In the genomic region with DNA sequence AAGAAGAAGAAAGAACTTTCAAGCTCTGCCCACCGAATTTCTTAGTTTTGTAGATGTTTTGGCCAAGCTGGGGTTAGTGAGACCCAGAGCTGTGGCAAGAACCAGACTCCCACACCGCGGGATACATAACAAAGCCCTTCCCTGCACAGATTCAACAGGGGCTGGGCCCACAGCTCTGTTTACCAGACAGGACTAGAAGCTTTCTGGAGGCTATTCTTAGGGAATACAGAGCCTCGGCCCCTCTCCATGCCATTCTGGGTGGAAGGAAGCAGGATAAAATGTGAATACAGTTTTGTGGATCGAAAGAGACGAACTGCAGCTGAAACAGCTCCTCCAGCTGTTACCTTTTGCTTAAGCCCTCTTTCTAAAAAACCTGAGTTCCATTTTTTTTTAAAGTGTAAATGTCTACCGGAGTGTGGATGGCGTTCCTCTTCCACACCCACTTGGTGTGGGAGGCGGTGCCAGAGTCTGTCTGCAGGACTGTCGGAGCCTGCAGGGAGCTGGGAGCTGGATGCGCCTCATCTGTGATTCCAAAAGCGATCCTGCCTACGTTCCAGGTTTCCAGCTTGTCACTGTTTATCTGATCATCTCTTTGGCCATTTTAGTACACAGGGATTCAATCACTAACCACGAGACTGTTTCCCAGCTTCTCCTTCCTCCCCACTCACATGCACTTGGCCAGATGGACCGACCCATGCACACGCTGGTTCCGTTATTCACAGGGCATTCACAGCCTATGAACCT, we compare ENCODE assay signal across 8 mouse cellular contexts. TPM values are rescaled to one million over a fixed set of nuclear protein-coding genes. Genes with fewer than 3 reads are reported as not detected.
DNase-seq lines count a peak whose midpoint lies in the region; ATAC-seq lines count a peak whose summit lies in the region.

No protein-coding gene starts in this region.

- peak overlapping the region; percentile 80 for H3K9ac ChIP-seq in hindbrain, embryonic 16.5 days (ENCODE audit: low read depth, low read length)
- no peak overlapping the region for H3K9ac ChIP-seq in liver, embryonic 12.5 days

- peak; percentile 25 to 31 for DNase-seq in cerebellum, postnatal 14 days
- DNase-seq in cerebellum, adult 9-10 months = no peak
- peak; percentile 32 for DNase-seq in retina, embryonic 14.5 days (ENCODE audit: low spot score)
- DNase-seq in retina, postnatal 1 day = no peak
- peak; percentile 37 for DNase-seq in right cerebral cortex, postnatal 4 days
- DNase-seq in thymus, postnatal 36 days = no peak

- H3K27me3 ChIP-seq in hindbrain, embryonic 16.5 days (replicated peaks; ENCODE audit: control insufficient read depth, insufficient read depth, low read length) = no peaks in the 10 kb centered on the region; the same call in 1 of the 2 replicates
- peaks cover 71% of the 10 kb centered on the region for H3K27me3 ChIP-seq in liver, embryonic 12.5 days (replicated peaks)

- peak overlapping the region; percentile 75 for H3K4me3 ChIP-seq in hindbrain, embryonic 16.5 days (ENCODE audit: low read length)
- H3K4me3 ChIP-seq in liver, embryonic 12.5 days = peak overlapping the region; percentile 47

- peaks cover 10% of the 10 kb centered on the region; the same call in 1 of the 2 replicates for H3K4me1 ChIP-seq in hindbrain, embryonic 16.5 days (ENCODE audit: control insufficient read depth, insufficient read depth, low read depth, low read length)
- peaks cover 20% of the 10 kb centered on the region for H3K4me1 ChIP-seq in liver, embryonic 12.5 days

- 11% methylated on average over 17 of the region's 17 CpGs for WGBS in hindbrain, embryonic 16.5 days
- 26% methylated on average over 17 of the region's 17 CpGs for WGBS in liver, embryonic 12.5 days (ENCODE audit: insufficient replicate concordance)

- H3K9me3 ChIP-seq in hindbrain, embryonic 16.5 days (ENCODE audit: control insufficient read depth, low read length) = no peaks in the 10 kb centered on the region
- no peaks in the 10 kb centered on the region for H3K9me3 ChIP-seq in liver, embryonic 12.5 days (replicated peaks)

- H3K4me2 ChIP-seq in hindbrain, embryonic 16.5 days (ENCODE audit: low read length) = peak overlapping the region; percentile 99
- peak overlapping the region; percentile 74 for H3K4me2 ChIP-seq in liver, embryonic 12.5 days

- ATAC-seq in hindbrain, embryonic 16.5 days = peak; percentile 57; the same call in 1 of the 2 replicates
- ATAC-seq in liver, embryonic 12.5 days = no peak

- H3K36me3 ChIP-seq in hindbrain, embryonic 16.5 days (ENCODE audit: control insufficient read depth, insufficient read depth, low read length) = no peaks in the 10 kb centered on the region
- H3K36me3 ChIP-seq in liver, embryonic 12.5 days = no peaks in the 10 kb centered on the region

- H3K27ac ChIP-seq in hindbrain, embryonic 16.5 days (ENCODE audit: low read depth, low read length) = peak overlapping the region; percentile 84
- no peak overlapping the region for H3K27ac ChIP-seq in liver, embryonic 12.5 days

RNA-seq across cellular contexts. Expression of gene Creg2, which starts 1.4 kb away (rescaled TPM):
- polyA plus RNA-seq in hindbrain, embryonic 16.5 days (2015; fragmentation: Nextera tagmentation; extraction: Ambion mirVana) = 9.4 and 12.5 TPM in 2 replicates
- not detected in 2 replicates for polyA plus RNA-seq in liver, embryonic 12.5 days (2016; fragmentation: Nextera tagmentation; extraction: Ambion mirVana)

Comparison
In these comparisons a context has a peak if more than half of its experiments do, and no peak if none do; other contexts are left out.
1. DNase-seq: peak in cerebellum, postnatal 14 days (2 of 2), retina, embryonic 14.5 days (single experiment) and right cerebral cortex, postnatal 4 days (single experiment); none in cerebellum, adult 9-10 months (single experiment), retina, postnatal 1 day (single experiment) and thymus, postnatal 36 days (0 of 2).
2. RNA of gene Creg2, which starts 1.4 kb away (polyA plus RNA-seq): 9.4 to 12.5 TPM in hindbrain, embryonic 16.5 days; not detected in liver, embryonic 12.5 days; every median in the first group is over 10 times any median in the second.